Mouse (Mus musculus) left cerebral cortex, postnatal 25 days (tissue): ENCODE results near the gene Ppp1r12a. TPM values are rescaled to one million over a fixed set of nuclear protein-coding genes. Genes with fewer than 3 reads are reported as not detected.

Source experiments
- DNase-seq, 2 experiments: peaks; one replicate each; pipeline ENCODE4 v3.0.0; 2022; ENCODE audit warnings: low spot score in 2 of 2, mixed read lengths in 1 of 2
- intact Hi-C: fragments of 180-260 bp; cut with DNase I; formaldehyde crosslinking; loops from one replicate; pipeline ENCODE4 v1.15.1; 2025
- total RNA-seq, 2 experiments: library from RNA; stranded (reverse); gene quantifications; 2 replicates each; pipeline ENCODE4 v1.2.3; 2021

Ppp1r12a gene
- total RNA-seq, 2 experiments from 2014 or later = 146 to 147 TPM

- intact Hi-C loops = no loop called here
- DNase-seq = no peak
Measured at GRCm38 (mm10) chr10:108313845-108314244, 151.9 kb downstream of the Ppp1r12a start.

- DNase-seq = no peak
- intact Hi-C loops = no loop called here
Measured at GRCm38 (mm10) chr10:108314396-108314795, 152.4 kb downstream of the Ppp1r12a start.

- no peak for DNase-seq
- intact Hi-C loops = no loop called here
Measured at GRCm38 (mm10) chr10:108315236-108315635, 153.2 kb downstream of the Ppp1r12a start.

- intact Hi-C loops = no loop called here
- DNase-seq = no peak
Measured at GRCm38 (mm10) chr10:108328356-108328755, 166.4 kb downstream of the Ppp1r12a start.

GRCm38 (mm10) chr10:108328983-108329382, 167.0 kb downstream of the Ppp1r12a start:
- intact Hi-C loops = no loop called here
- no peak for DNase-seq

- no peak for DNase-seq
- intact Hi-C loops = no loop called here
Measured at GRCm38 (mm10) chr10:108329771-108330170, 167.8 kb downstream of the Ppp1r12a start.

- intact Hi-C loops = no loop called here
- no peak for DNase-seq
Measured at GRCm38 (mm10) chr10:108330964-108331363, 169.0 kb downstream of the Ppp1r12a start.

GRCm38 (mm10) chr10:108331784-108332561, 170.0 kb downstream of the Ppp1r12a start, which contains the start of gene Pawr:
TSS of gene Pawr (plus strand) at chr10:108332121.
- intact Hi-C loops = no loop called here
- DNase-seq = peak in 1 of 2 experiments; percentile 30

- intact Hi-C loops = no loop called here
- DNase-seq = peak; percentile 6 to 15
Measured at GRCm38 (mm10) chr10:108332571-108333541, 170.9 kb downstream of the Ppp1r12a start.

GRCm38 (mm10) chr10:108333642-108334041, 171.6 kb downstream of the Ppp1r12a start:
- no peak for DNase-seq
- intact Hi-C loops = no loop called here

Other genes with a start within 250 kb of the Ppp1r12a start
- gene Pawr, start 169.9 kb downstream of the Ppp1r12a start, total RNA-seq = 1 to 10 TPM; 2.2 to 2.5 TPM